Mouse (Mus musculus): ENCODE data around the gene Amz2.

Amz2 gene

GRCm38 (mm10) chr11:109421205-109421604, 4.5 kb upstream of the Amz2 start:
- in situ Hi-C loops (cut with MboI): no loop called here

DNA sequence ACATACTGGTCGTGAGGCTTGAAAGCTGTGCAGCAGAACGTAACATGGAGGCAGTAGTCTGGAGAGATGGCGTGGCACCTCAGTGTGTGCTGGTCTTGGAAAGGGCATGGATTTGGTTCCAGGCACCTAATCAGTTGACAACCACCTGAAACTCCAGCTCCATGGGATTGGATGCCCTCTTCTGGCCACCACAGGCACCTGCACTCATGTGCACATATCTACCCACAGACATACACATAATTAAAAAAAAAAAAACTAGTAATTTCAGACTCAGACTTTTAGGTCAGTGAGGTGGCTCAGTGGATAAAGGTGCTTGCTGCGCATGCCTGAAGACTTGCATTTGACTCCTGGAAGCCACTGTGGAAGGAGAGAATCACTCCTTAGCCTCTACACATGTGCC, 3.5 kb upstream of the Amz2 start:
- in situ Hi-C loops (cut with MboI): no loop called here

DNA sequence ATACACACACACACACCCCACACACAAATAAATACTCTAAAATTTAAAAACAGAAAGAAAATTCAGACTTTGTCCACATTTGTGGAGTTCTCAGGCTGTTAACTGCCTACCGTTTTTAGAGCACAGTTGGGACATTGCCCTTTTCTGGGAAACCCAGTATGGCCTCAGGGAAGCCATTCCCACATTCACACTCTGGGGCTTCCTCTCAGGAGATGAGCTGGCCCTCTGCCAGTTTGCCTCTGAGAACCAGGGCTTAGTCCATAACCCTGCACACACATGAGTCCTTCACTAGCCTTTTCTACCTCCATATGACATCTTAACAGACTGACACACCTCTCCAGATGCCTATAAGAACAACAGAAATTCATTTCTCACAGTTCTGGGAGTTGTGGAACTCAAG, 2.5 kb upstream of the Amz2 start:
- in situ Hi-C loops (cut with MboI): no loop called here

- in situ Hi-C loops (cut with MboI): loop anchor here (5.0 to 25.0 kb wide), 4 partner anchors 64 to 836 kb away; partner anchors contain the start of genes Abca6 and Gna13
Observed at GRCm38 (mm10) chr11:109426272-109426586, 483 bp downstream of the Amz2 start.

- in situ Hi-C loops (cut with MboI): loop anchor here (5.0 to 25.0 kb wide), 4 partner anchors 65 to 835 kb away; partner anchors contain the start of genes Abca6 and Gna13
Observed at GRCm38 (mm10) chr11:109427353-109427752, 1.6 kb downstream of the Amz2 start.

DNA sequence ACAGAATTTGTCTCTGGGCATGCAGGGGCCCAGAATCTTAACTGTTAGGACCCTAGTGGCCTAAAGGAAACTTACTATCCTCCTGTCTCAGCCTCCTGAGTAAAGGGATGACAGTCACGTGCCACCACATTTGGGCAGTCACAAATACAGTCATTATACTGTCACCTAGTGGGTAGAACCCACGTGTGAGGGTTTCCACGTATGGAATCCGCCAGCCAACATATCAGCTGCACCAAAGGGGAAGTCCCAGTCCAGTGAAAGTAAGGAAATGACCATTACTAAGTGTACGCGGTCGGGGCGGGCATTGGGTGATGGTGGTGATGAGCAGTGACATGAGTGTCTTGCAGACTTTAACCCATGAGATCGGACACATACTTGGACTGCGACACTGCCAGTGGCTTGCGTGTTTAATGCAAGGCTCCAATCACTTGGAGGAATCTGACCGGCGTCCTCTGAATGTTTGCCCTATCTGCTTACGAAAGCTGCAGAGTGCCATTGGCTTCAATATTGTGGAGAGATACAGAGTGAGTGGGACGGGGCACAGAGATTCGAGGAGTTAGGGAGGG, 8.6 kb downstream of the Amz2 start:
- in situ Hi-C loops (cut with MboI): loop anchor here (25.0 kb wide), 2 partner anchors 428 to 828 kb away; partner anchors contain the start of gene Abca6

DNA sequence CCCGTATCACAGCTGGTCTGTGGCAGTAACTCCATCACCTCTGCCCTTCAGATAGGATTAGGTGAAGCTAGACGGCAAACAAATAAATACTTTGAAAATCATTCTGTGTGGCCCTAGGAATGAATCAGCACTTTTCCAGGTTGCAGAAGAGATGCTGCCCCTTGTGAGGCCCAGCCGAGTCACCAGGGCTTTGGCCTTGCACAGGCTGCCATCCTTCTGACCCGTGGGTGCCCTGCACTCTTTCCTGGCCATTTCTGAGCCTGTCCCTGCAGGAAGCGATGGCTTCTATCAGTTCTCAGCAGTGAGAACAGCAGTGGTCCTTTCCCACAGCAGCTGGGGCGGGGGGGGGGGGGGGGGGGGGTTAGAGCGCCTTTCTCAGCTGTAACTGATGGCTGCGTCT, 11.1 kb downstream of the Amz2 start:
- in situ Hi-C loops (cut with MboI): loop anchor here (25.0 kb wide), 2 partner anchors 425 to 825 kb away; partner anchors contain the start of gene Abca6

DNA sequence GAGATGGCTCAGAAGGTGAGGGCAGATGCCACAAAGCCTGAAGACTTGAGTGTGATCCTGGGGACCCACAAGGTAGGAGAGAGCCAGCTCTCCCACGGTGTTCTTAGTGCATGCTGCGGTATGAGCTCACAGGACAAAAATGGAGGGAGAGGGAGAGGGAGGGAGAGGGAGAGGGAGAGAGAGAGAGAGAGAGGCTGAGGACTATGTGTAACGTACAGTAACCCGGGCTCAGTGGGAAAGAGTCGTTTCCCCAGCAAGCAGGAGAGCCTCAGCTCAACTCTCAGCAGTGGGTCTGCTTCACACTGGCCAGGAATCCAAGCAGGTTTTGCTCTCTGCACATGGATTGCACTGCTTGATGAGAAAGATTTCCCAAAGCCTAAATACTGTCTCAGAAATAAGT, 13.5 kb downstream of the Amz2 start:
- in situ Hi-C loops (cut with MboI): loop anchor here (25.0 kb wide), 2 partner anchors 423 to 823 kb away; partner anchors contain the start of gene Abca6

GRCm38 (mm10) chr11:109439829-109440340, 14.1 kb downstream of the Amz2 start:
- in situ Hi-C loops (cut with MboI): loop anchor here (5.0 to 25.0 kb wide), 3 partner anchors 142 to 822 kb away; partner anchors contain the start of gene Abca6

GRCm38 (mm10) chr11:109440641-109441040, 14.9 kb downstream of the Amz2 start:
- in situ Hi-C loops (cut with MboI): loop anchor here (5.0 to 25.0 kb wide), 3 partner anchors 142 to 822 kb away; partner anchors contain the start of gene Abca6

DNA sequence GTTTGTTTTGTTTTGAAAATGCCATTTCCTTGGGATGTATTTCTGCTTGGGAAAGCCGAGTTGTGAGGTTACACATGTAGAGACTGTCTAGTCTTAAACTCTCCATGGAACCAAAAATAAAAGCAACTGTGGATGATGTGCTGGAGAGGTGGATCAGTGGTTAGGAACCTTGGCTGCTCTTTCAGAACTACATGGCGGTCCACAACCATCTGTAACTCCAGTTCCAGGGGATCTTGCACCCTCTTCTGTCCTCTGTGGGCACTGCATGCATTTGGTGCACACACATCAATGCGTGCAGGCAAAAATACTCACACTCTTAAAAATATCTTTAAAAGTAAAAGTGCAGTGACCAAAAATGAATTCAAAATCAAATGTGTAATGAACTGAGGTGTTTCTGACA, 15.4 kb downstream of the Amz2 start:
- in situ Hi-C loops (cut with MboI): loop anchor here (5.0 to 25.0 kb wide), 3 partner anchors 141 to 821 kb away; partner anchors contain the start of gene Abca6

DNA sequence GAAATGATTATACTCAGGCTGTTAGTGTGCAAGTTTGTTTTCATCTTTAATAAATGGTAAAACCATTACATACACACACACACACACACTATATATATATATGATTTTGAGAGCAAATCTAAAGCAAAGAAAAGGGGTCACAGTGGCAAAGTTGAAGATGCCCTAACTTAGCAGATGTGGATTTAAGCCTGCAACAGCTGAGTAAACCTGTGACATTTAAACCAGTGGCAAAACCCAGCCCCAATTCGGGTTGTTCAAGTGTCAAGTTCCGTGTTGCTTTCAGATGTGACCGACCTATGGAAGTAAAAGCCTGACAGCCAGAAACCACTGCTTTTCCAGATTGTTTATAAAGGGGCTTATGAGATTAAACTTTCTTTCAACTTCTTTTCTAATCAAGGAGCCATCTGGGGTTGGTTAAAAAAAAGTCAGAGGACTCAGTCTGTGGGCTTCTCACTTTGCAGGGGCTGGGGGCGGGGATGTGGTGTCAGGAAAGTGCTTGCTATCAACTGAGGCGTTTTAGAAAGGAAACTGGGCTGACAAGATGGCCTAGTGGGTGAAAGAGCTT, 16.5 kb downstream of the Amz2 start:
- in situ Hi-C loops (cut with MboI): loop anchor here (5.0 to 25.0 kb wide), 3 partner anchors 140 to 820 kb away; partner anchors contain the start of gene Abca6

- in situ Hi-C loops (cut with MboI): loop anchor here (5.0 to 25.0 kb wide), 3 partner anchors 139 to 819 kb away; partner anchors contain the start of gene Abca6
Observed at GRCm38 (mm10) chr11:109443468-109444263, 17.9 kb downstream of the Amz2 start.

GRCm38 (mm10) chr11:109444600-109444999, 18.9 kb downstream of the Amz2 start:
- in situ Hi-C loops (cut with MboI): loop anchor here (5.0 to 25.0 kb wide), 3 partner anchors 138 to 818 kb away; partner anchors contain the start of gene Abca6

DNA sequence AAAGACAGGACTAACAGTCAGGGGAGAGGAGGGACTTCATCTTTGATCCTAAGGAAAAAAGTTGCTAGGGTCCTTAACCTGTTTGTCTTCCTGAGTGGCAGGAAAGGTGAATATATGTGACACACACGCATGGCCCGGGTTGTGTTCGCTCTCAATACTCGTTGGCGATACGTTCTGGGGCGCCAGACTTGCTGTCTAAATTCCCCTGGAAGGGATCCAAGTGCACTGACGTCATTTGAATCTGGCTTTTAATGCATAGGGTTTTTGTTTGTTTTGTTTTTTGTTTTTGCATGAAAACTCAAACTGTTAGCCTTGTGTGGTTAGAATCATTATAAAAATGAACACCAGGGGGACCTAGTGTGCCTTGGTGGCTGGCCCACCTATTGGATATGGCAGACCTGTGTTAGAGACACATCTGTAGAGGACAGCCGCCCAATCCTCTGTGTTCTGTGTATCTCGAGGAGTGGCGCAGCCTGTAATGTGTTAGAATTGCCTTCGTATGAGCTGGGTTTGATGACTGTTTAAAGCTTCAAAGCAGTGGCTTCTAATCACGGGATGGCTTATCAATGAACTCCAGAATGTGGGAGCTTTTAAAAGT, 19.8 kb downstream of the Amz2 start:
- in situ Hi-C loops (cut with MboI): loop anchor here (5.0 to 25.0 kb wide), 3 partner anchors 198 to 817 kb away; partner anchors contain the start of gene Abca6

- in situ Hi-C loops (cut with MboI): no loop called here
Observed at GRCm38 (mm10) chr11:109451169-109451568, 25.4 kb downstream of the Amz2 start.

DNA sequence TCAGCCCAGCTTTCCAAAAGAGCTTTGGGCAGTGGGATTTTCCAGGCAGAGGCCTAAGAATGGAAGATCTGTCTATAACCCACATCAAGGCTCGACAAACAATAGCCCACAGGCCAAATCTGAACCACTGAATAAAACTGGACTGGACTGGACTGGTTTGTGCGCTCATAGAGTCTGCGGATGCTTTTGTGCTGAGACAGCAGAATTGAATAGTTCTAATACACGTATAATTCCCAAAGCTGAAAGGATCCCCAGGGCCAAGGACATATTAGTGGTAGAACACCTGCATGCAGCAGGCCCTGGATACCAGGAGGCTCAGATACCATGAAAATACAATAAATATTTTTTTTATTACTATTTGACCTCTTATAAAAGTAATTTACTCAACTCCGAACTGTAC, 30.5 kb downstream of the Amz2 start:
- in situ Hi-C loops (cut with MboI): no loop called here

DNA sequence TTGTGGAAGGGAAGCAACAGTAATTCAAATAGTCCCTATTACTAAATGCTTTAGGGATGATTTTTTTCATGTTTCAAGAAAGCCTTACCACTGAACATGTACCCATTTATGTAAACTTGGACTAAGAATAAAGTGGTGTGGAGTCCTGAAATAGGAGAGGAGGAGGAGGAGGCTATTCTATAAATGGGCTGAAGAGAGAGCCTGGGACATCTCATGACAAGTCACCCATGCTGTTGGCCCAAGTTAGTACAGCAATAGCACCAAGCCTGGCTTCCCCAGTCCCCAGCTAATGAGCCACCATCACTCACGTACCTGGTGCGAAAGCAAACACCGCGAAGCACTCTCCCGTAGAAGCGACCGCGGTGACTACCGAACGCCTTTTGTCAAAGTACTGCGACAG, 32.4 kb downstream of the Amz2 start:
- in situ Hi-C loops (cut with MboI): no loop called here

GRCm38 (mm10) chr11:109460586-109460985, 34.8 kb downstream of the Amz2 start:
- in situ Hi-C loops (cut with MboI): no loop called here

DNA sequence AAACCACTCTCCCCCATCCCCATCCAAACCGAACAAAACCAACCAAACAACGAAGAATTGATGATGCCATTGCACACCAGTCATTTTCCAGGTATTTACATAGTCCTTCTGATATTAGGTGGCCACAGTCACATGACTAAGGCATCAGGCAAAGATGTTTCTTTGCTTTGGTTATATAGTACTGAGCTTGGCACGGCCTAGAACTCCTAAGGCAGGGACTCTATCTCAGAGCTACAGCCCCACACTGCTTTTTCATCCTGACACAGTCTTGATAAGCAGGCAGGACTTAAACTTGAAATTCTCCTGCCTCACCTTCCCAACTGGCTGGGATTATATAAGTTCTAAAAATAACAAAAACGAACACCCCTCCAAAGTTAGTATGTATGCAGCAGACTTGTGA, 39.3 kb downstream of the Amz2 start:
- in situ Hi-C loops (cut with MboI): no loop called here

DNA sequence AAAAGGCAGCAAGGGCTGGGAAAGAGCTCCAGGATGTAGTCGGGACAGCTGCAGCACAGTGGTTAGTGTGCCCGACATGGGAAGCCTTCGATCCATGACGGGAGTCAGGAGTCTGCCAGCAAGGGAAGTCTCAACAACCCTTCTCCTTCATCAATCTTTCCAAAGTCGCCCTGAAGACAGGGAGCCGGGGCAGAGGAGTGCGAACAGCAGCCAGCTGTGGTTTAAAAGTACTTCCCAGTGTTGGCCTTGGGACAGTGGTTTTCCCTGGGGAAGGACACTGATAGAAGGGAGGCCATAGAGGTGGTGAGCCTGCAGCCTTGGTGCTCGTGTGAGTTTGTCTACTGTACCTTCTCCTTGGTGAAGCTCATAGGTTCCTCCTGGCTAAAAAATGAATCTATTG, 41.2 kb downstream of the Amz2 start:
- in situ Hi-C loops (cut with MboI): no loop called here

- in situ Hi-C loops (cut with MboI): no loop called here
Observed at GRCm38 (mm10) chr11:109468133-109468532, 42.4 kb downstream of the Amz2 start.

All from mature B cell (primary cell).